In the genomic region with DNA sequence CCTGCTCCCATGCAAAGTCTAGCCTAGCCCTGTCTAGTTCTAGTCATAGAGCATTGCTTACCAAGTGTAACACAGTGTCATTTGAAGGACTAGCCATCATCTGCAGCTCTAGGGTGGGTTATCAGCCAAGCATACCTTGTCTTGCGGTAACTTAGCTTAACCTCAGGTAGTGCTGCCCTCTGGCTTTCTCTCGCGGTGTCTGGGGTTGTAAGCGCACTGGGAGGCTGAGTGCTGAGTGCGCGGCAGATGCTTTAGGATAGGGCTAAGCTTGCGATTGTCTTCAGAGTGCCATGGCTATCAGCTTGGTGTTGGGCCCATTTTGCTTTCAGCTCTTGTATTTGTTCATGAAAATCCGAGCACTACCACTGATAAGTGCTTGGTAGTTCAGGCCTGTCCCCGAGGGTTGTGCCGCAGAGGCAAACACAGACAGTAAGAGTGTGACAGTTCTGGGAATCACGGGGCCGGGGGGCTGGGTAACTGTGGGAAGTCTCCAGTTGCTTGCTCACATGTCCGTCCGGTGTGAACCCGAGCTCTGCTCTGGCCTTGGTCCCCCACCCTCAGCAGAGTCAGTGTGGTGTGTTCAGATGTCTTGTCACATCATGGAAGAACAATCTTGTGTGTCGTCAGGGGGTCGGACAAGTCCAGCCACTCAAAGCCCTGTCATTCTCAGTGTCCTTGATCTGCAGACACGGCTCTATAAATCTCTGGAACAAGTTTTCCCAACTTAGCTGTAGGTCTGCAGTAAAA, we compare ENCODE assay signal across 13 mouse cellular contexts. TPM values are rescaled to one million over a fixed set of nuclear protein-coding genes. Genes with fewer than 3 reads are reported as not detected.
DNase-seq lines count a peak whose midpoint lies in the region; ATAC-seq and TF ChIP-seq lines count a peak whose summit lies in the region.
"Had no signal": no experiment of that assay in that cellular context is flagged by ENCODE, and none has a peak within 500 bp of the region (broad histone marks: within the 10 kb centered on the region; RNA-seq: fewer than 3 reads in every experiment).

No protein-coding gene starts in this region.

- H3K27ac ChIP-seq in heart, postnatal 0 days (ENCODE audit: low read depth) = no peak overlapping the region
- H3K27ac ChIP-seq in lung, postnatal 0 days (ENCODE audit: low read length) = no peak overlapping the region
- H3K27ac ChIP-seq in stomach, embryonic 16.5 days (ENCODE audit: low read length) = peak overlapping the region; percentile 33; the same call in 1 of the 2 replicates
- H3K27ac ChIP-seq: forebrain, embryonic 15.5 days; neural tube, embryonic 12.5 days; stomach, embryonic 15.5 days had no signal

- TF ChIP-seq CTCF in heart, postnatal 0 days (IDR thresholded peaks at IDR 0.05; ENCODE audit: low read depth) = peak; percentile 24
- no peak for TF ChIP-seq CTCF in lung, postnatal 0 days (IDR thresholded peaks at IDR 0.05)

- 55% methylated on average over 18 of the region's 18 CpGs for WGBS in heart, postnatal 0 days
- WGBS in lung, postnatal 0 days = 67% methylated on average over 18 of the region's 18 CpGs
- WGBS in stomach, embryonic 16.5 days = 81% methylated on average over 18 of the region's 18 CpGs

- no peak overlapping the region for H3K4me3 ChIP-seq in heart, postnatal 0 days (ENCODE audit: low read depth, low read length)
- H3K4me3 ChIP-seq in lung, postnatal 0 days (ENCODE audit: low read depth, low read length) = no peak overlapping the region
- H3K4me3 ChIP-seq in stomach, embryonic 16.5 days (replicated peaks; ENCODE audit: low read length) = no peak overlapping the region
- H3K4me3 ChIP-seq: forebrain, embryonic 15.5 days; neural tube, embryonic 12.5 days; stomach, embryonic 15.5 days had no signal

- DNase-seq in adrenal gland, postnatal 14 days = peak; percentile 62
- no peak for DNase-seq in adrenal gland, postnatal 4 days (ENCODE audit: low spot score in 2 of 2)
- DNase-seq in heart, postnatal 0 days (ENCODE audit: low spot score) = no peak
- no peak for DNase-seq in heart, adult 9 months (ENCODE audit: low spot score in 2 of 2)
- no peak for DNase-seq in lung, postnatal 0 days (ENCODE audit: low spot score)
- no peak for DNase-seq in lung, postnatal 14 days
- no peak for DNase-seq in thymus, adult 18-20 months
- DNase-seq: cerebellum, postnatal 10 days had no signal

- H3K27me3 ChIP-seq in heart, postnatal 0 days (ENCODE audit: control insufficient read depth, insufficient read depth, low read length) = no peaks in the 10 kb centered on the region
- H3K27me3 ChIP-seq in lung, postnatal 0 days (replicated peaks; ENCODE audit: insufficient read depth, low read length) = no peaks in the 10 kb centered on the region
- H3K27me3 ChIP-seq in stomach, embryonic 16.5 days (ENCODE audit: control insufficient read depth, insufficient read depth, low read length) = no peaks in the 10 kb centered on the region
- H3K27me3 ChIP-seq: forebrain, embryonic 15.5 days; neural tube, embryonic 12.5 days; stomach, embryonic 15.5 days had no signal

- no peaks in the 10 kb centered on the region for H3K9me3 ChIP-seq in heart, postnatal 0 days (replicated peaks; ENCODE audit: control insufficient read depth, low read length)
- H3K9me3 ChIP-seq in lung, postnatal 0 days (ENCODE audit: low read length) = no peaks in the 10 kb centered on the region
- H3K9me3 ChIP-seq in stomach, embryonic 16.5 days (replicated peaks; ENCODE audit: control insufficient read depth, low read length) = no peaks in the 10 kb centered on the region
- H3K9me3 ChIP-seq: forebrain, embryonic 15.5 days; G1E; neural tube, embryonic 12.5 days; stomach, embryonic 15.5 days had no signal

- no peak overlapping the region for H3K4me2 ChIP-seq in heart, postnatal 0 days (ENCODE audit: low read depth, low read length)
- no peak overlapping the region for H3K4me2 ChIP-seq in lung, postnatal 0 days (replicated peaks; ENCODE audit: low read depth, low read length)
- no peak overlapping the region for H3K4me2 ChIP-seq in stomach, embryonic 16.5 days (ENCODE audit: low read depth, low read length)
- H3K4me2 ChIP-seq: forebrain, embryonic 15.5 days; neural tube, embryonic 12.5 days; stomach, embryonic 15.5 days had no signal

- H3K9ac ChIP-seq in heart, postnatal 0 days (replicated peaks; ENCODE audit: low read depth, low read length) = no peak overlapping the region
- no peak overlapping the region for H3K9ac ChIP-seq in lung, postnatal 0 days (replicated peaks; ENCODE audit: low read depth)
- no peak overlapping the region for H3K9ac ChIP-seq in stomach, embryonic 16.5 days (ENCODE audit: low read length)
- H3K9ac ChIP-seq: forebrain, embryonic 15.5 days; neural tube, embryonic 12.5 days; stomach, embryonic 15.5 days had no signal

- no peaks in the 10 kb centered on the region for H3K36me3 ChIP-seq in heart, postnatal 0 days (replicated peaks; ENCODE audit: control insufficient read depth, insufficient read depth, low read length)
- H3K36me3 ChIP-seq in lung, postnatal 0 days (ENCODE audit: insufficient read depth, low read length) = no peaks in the 10 kb centered on the region
- H3K36me3 ChIP-seq in stomach, embryonic 16.5 days (ENCODE audit: control insufficient read depth, insufficient read depth, low read length) = no peaks in the 10 kb centered on the region
- H3K36me3 ChIP-seq: forebrain, embryonic 15.5 days; neural tube, embryonic 12.5 days; stomach, embryonic 15.5 days had no signal

- ATAC-seq in heart, postnatal 0 days (ENCODE audit: insufficient read depth, low read depth) = peak; percentile 27; the same call in 1 of the 2 replicates
- peak; percentile 55 for ATAC-seq in lung, postnatal 0 days
- ATAC-seq in stomach, embryonic 16.5 days (ENCODE audit: insufficient read depth, low FRiP score) = 0 out of 2 replicates have a peak, but pooled peaks have one; percentile 22
- ATAC-seq: forebrain, embryonic 15.5 days had no signal

- no peak for TF ChIP-seq EP300 in heart, postnatal 0 days (IDR thresholded peaks at IDR 0.05; ENCODE audit: low read depth)
- TF ChIP-seq EP300 in lung, postnatal 0 days (IDR thresholded peaks at IDR 0.05) = no peak

- H3K4me1 ChIP-seq in heart, postnatal 0 days (ENCODE audit: control insufficient read depth, insufficient read depth) = no peaks in the 10 kb centered on the region
- peaks cover 8% of the 10 kb centered on the region; the same call in 1 of the 2 replicates for H3K4me1 ChIP-seq in lung, postnatal 0 days (ENCODE audit: insufficient read depth, low read depth, low read length)
- peaks cover 12% of the 10 kb centered on the region; the same call in 1 of the 2 replicates for H3K4me1 ChIP-seq in stomach, embryonic 16.5 days (ENCODE audit: control insufficient read depth, insufficient read depth, low read length)
- H3K4me1 ChIP-seq: forebrain, embryonic 15.5 days; neural tube, embryonic 12.5 days had no signal

RNA-seq across cellular contexts. Expression of a gene that starts 22.5 kb away (rescaled TPM):
- 68.1 and 74.7 TPM in 2 replicates for total RNA-seq in adrenal gland, postnatal 14 days (2021)
- 10 to 100 TPM; 95.4 to 95.8 TPM for total RNA-seq in adrenal gland, postnatal 4 days (2021)
- 34.4 and 37.1 TPM in 2 replicates for total RNA-seq in heart, postnatal 0 days (2014; rRNA removed; ENCODE audit: low replicate concordance)
- 15.4 and 15.7 TPM in 2 replicates for polyA plus RNA-seq in heart, postnatal 0 days (2015; fragmentation: Nextera tagmentation; extraction: Ambion mirVana)
- polyA plus RNA-seq in lung, postnatal 0 days (2015; fragmentation: Nextera tagmentation; extraction: Ambion mirVana) = 30.4 and 31.7 TPM in 2 replicates
- polyA plus RNA-seq in stomach, embryonic 16.5 days (2015; fragmentation: Nextera tagmentation; extraction: Ambion mirVana) = 16.7 and 17.2 TPM in 2 replicates
